Mouse (Mus musculus): ENCODE data around the gene Loxl3. TPM values are rescaled to one million over a fixed set of nuclear protein-coding genes. Genes with fewer than 3 reads are reported as not detected.

Loxl3 gene
- total and polyA plus RNA-seq, 2 experiments from 2014 or later, result 4.3 to 9.8 TPM

GRCm38 (mm10) chr6:83080210-83080609 is 46.2 kb downstream of the Loxl3 start:
- no peaks in the 10 kb centered on the region for H3K9me3 ChIP-seq (replicated peaks; ENCODE audit: control insufficient read depth, low read length)
- H3K9ac ChIP-seq (replicated peaks; ENCODE audit: low read depth, low read length), result no peak overlapping the region
- 91% methylated on average over 5 of the region's 5 CpGs for WGBS
- peaks cover 49% of the 10 kb centered on the region for H3K27me3 ChIP-seq (ENCODE audit: control insufficient read depth, insufficient read depth, low read length)
- H3K36me3 ChIP-seq (replicated peaks; ENCODE audit: control insufficient read depth, insufficient read depth, low read length), result peaks cover 28% of the 10 kb centered on the region; the same call in 1 of the 2 replicates
- ATAC-seq (ENCODE audit: insufficient read depth, low read depth) (no peak), DNase-seq (ENCODE audit: low spot score) (no peak)
- TF ChIP-seq CTCF (IDR thresholded peaks at IDR 0.05; ENCODE audit: low read depth), result no peak
- TF ChIP-seq EP300 (IDR thresholded peaks at IDR 0.05; ENCODE audit: low read depth), result no peak
- no peak overlapping the region for H3K4me3 ChIP-seq (ENCODE audit: low read depth, low read length)
- no peak overlapping the region for H3K4me2 ChIP-seq (ENCODE audit: low read depth, low read length)
- H3K27ac ChIP-seq (ENCODE audit: low read depth), result no peak overlapping the region
- 0 out of 2 replicates have a peak, but pooled peaks cover 4% of the 10 kb centered on the region for H3K4me1 ChIP-seq (ENCODE audit: control insufficient read depth, insufficient read depth)

- H3K27me3 ChIP-seq (ENCODE audit: control insufficient read depth, insufficient read depth, low read length), result peaks cover 62% of the 10 kb centered on the region
- TF ChIP-seq CTCF (IDR thresholded peaks at IDR 0.05; ENCODE audit: low read depth) (no peak), EP300 (IDR thresholded peaks at IDR 0.05; ENCODE audit: low read depth) (no peak)
- H3K9me3 ChIP-seq (replicated peaks; ENCODE audit: control insufficient read depth, low read length), result no peaks in the 10 kb centered on the region
- DNase-seq (ENCODE audit: low spot score) (no peak), ATAC-seq (ENCODE audit: insufficient read depth, low read depth) (no peak)
- WGBS, result 20% methylated on average over 5 of the region's 5 CpGs
- H3K4me3 ChIP-seq (ENCODE audit: low read depth, low read length), result no peak overlapping the region
- no peak overlapping the region for H3K9ac ChIP-seq (replicated peaks; ENCODE audit: low read depth, low read length)
- no peak overlapping the region for H3K4me2 ChIP-seq (ENCODE audit: low read depth, low read length)
- no peak overlapping the region for H3K27ac ChIP-seq (ENCODE audit: low read depth)
- peaks cover 28% of the 10 kb centered on the region; the same call in 1 of the 2 replicates for H3K36me3 ChIP-seq (replicated peaks; ENCODE audit: control insufficient read depth, insufficient read depth, low read length)
- 0 out of 2 replicates have a peak, but pooled peaks cover 20% of the 10 kb centered on the region for H3K4me1 ChIP-seq (ENCODE audit: control insufficient read depth, insufficient read depth)
These were observed 49.5 kb downstream of the Loxl3 start for GRCm38 (mm10) chr6:83083497-83083896.

- Histone ChIP-seq H3K9me3 (replicated peaks; ENCODE audit: control insufficient read depth, low read length) (no peaks in the 10 kb centered on the region), H3K4me3 (ENCODE audit: low read depth, low read length) (no peak overlapping the region), H3K4me1 (ENCODE audit: control insufficient read depth, insufficient read depth) (0 out of 2 replicates have a peak, but pooled peaks cover 15% of the 10 kb centered on the region), H3K4me2 (ENCODE audit: low read depth, low read length) (no peak overlapping the region), H3K9ac (replicated peaks; ENCODE audit: low read depth, low read length) (no peak overlapping the region), H3K27ac (ENCODE audit: low read depth) (no peak overlapping the region), H3K27me3 (ENCODE audit: control insufficient read depth, insufficient read depth, low read length) (peaks cover 68% of the 10 kb centered on the region), H3K36me3 (replicated peaks; ENCODE audit: control insufficient read depth, insufficient read depth, low read length) (peaks cover 28% of the 10 kb centered on the region; the same call in 1 of the 2 replicates)
- no peak for TF ChIP-seq EP300 (IDR thresholded peaks at IDR 0.05; ENCODE audit: low read depth)
- TF ChIP-seq CTCF (IDR thresholded peaks at IDR 0.05; ENCODE audit: low read depth), result no peak
- WGBS, result 17% methylated on average over 6 of the region's 6 CpGs
- ATAC-seq (ENCODE audit: insufficient read depth, low read depth) (no peak), DNase-seq (ENCODE audit: low spot score) (no peak)
These were observed 50.5 kb downstream of the Loxl3 start for GRCm38 (mm10) chr6:83084477-83084876.

DNA sequence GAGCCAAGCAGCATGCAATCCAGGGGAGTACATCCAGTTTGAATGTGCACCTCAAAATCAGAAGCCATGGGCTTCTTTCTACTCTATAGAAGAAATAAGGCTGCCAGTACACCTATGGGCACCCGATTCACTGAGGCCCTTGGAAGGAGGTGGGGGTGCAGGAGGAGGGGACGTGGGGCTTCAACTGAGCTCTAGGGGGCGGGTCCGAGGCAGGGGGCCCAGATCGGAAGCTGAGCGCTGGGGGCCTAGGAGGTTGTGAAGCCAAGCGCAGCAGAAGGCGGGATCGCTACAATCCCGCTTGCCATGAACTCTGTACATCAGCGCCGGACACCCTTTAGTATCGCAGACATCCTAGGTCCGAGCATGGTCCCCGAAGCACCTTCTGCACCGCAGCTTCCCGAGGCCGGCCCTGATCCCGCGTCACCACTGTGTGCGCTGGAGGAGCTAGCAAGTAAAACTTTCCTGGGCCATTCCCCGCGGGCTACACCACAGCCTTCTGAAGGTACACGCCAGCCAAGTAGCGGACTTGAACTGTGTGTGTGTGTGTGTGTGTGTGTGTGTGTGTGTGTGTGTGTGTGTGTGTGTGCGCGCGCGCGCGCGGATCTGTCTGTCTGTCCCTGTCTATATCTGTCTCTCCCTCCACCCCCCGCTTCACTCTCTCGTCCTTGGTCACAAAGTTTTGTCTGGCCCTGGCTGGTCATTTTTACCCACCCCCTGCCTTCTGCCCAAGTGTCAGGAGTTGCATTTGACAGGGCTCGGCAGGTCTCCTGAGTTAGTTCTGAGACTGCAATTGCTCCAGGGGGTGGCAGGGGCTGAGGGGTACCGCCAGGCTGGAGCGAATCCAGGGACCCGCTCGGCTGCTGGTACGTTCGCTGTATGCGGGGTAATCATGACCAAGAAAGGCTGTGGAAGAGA is 52.4 kb downstream of the Loxl3 start, which contains the start of gene Lbx2:
TSS of gene Lbx2 (plus strand) at position 247 of the 915 bp plus-strand sequence.
- H3K36me3 ChIP-seq (replicated peaks; ENCODE audit: control insufficient read depth, insufficient read depth, low read length), result 0 out of 2 replicates have a peak, but pooled peaks cover 12% of the 10 kb centered on the region
- no peaks in the 10 kb centered on the region for H3K9me3 ChIP-seq (replicated peaks; ENCODE audit: control insufficient read depth, low read length)
- ATAC-seq (ENCODE audit: insufficient read depth, low read depth), result no peak
- peaks cover 72% of the 10 kb centered on the region for H3K27me3 ChIP-seq (ENCODE audit: control insufficient read depth, insufficient read depth, low read length)
- WGBS, result 5% methylated on average over 42 of the region's 42 CpGs
- no peak within 1 kb of the TSS for H3K9ac ChIP-seq (replicated peaks; ENCODE audit: low read depth, low read length)
- DNase-seq (ENCODE audit: low spot score), result no peak
- no peak within 1 kb of the TSS for H3K27ac ChIP-seq (ENCODE audit: low read depth)
- 0 out of 2 replicates have a peak, but pooled peaks cover 15% of the 10 kb centered on the region for H3K4me1 ChIP-seq (ENCODE audit: control insufficient read depth, insufficient read depth)
- H3K4me2 ChIP-seq (ENCODE audit: low read depth, low read length), result peak within 1 kb of the TSS; percentile 56
- TF ChIP-seq EP300 (IDR thresholded peaks at IDR 0.05; ENCODE audit: low read depth), result no peak
- TF ChIP-seq CTCF (IDR thresholded peaks at IDR 0.05; ENCODE audit: low read depth), result no peak
- peak within 1 kb of the TSS; percentile 39 for H3K4me3 ChIP-seq (ENCODE audit: low read depth, low read length)

DNA sequence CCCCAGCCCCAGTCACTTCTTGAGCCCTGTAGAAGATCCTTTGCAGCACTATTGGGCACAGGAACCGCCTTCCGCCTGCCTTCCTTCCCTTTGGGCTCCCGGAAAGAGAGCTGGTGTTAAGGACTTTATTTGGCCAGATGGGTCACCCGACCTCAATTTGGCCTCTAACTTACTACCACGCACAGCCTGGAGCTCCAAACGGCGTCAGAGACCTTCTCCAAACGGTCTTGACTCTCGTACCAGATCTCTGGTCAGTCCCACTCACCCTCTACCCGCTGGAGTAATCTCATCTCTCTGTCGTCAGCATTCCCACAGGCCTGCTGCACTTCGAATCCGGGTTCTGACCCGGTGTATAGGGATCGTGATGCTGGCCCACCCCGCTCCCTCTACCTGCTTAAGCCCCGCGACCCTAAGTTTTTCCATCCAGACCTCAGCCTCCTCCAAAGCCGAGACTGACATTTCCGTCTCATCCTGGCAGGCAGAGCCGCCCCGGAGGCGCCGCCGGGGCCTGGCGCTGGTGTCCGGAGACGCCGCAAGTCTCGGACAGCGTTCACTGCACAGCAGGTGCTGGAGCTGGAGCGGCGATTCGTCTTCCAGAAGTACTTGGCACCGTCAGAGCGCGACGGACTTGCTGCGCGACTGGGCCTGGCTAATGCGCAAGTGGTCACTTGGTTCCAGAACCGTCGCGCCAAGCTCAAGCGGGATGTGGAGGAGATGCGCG is 53.4 kb downstream of the Loxl3 start:
- H3K9me3 ChIP-seq (replicated peaks; ENCODE audit: control insufficient read depth, low read length), result no peaks in the 10 kb centered on the region
- WGBS, result 3% methylated on average over 47 of the region's 47 CpGs
- H3K27me3 ChIP-seq (ENCODE audit: control insufficient read depth, insufficient read depth, low read length), result peaks cover 71% of the 10 kb centered on the region
- peak overlapping the region; percentile 56 for H3K4me2 ChIP-seq (ENCODE audit: low read depth, low read length)
- DNase-seq (ENCODE audit: low spot score), result no peak
- 0 out of 2 replicates have a peak, but pooled peaks cover 4% of the 10 kb centered on the region for H3K36me3 ChIP-seq (replicated peaks; ENCODE audit: control insufficient read depth, insufficient read depth, low read length)
- TF ChIP-seq EP300 (IDR thresholded peaks at IDR 0.05; ENCODE audit: low read depth) (no peak), CTCF (IDR thresholded peaks at IDR 0.05; ENCODE audit: low read depth) (no peak)
- no peak for ATAC-seq (ENCODE audit: insufficient read depth, low read depth)
- H3K4me1 ChIP-seq (ENCODE audit: control insufficient read depth, insufficient read depth), result 0 out of 2 replicates have a peak, but pooled peaks cover 15% of the 10 kb centered on the region
- H3K4me3 ChIP-seq (ENCODE audit: low read depth, low read length), result peak overlapping the region; percentile 39
- no peak overlapping the region for H3K27ac ChIP-seq (ENCODE audit: low read depth)
- peak overlapping the region; percentile 40; the same call in 1 of the 2 replicates for H3K9ac ChIP-seq (replicated peaks; ENCODE audit: low read depth, low read length)
